Mouse (Mus musculus): Measurements from ENCODE around the gene Tmem248.

Gene Tmem248

GRCm38 (mm10) chr5:130191865-130192264, 25.0 kb upstream of the Tmem248 start:
- DNase-seq (ENCODE audit: low read depth, low spot score): no peak
- Histone ChIP-seq H3K27me3 (ENCODE audit: control insufficient read depth, insufficient read depth, low read length, poor library complexity, severe bottlenecking) (no peaks in the 10 kb centered on the region), H3K36me3 (ENCODE audit: control insufficient read depth, insufficient read depth, low read length, poor library complexity, severe bottlenecking) (peaks cover 24% of the 10 kb centered on the region)

- DNase-seq (ENCODE audit: low read depth, low spot score): no peak
- peaks cover 26% of the 10 kb centered on the region for H3K36me3 ChIP-seq (ENCODE audit: control insufficient read depth, insufficient read depth, low read length, poor library complexity, severe bottlenecking)
These were observed 24.4 kb upstream of the Tmem248 start for GRCm38 (mm10) chr5:130192356-130192944.

GRCm38 (mm10) chr5:130193760-130194159, 23.1 kb upstream of the Tmem248 start:
- no peak for DNase-seq (ENCODE audit: low read depth, low spot score)
- Histone ChIP-seq H3K36me3 (ENCODE audit: control insufficient read depth, insufficient read depth, low read length, poor library complexity, severe bottlenecking) (peaks cover 22% of the 10 kb centered on the region), H3K27me3 (ENCODE audit: control insufficient read depth, insufficient read depth, low read length, poor library complexity, severe bottlenecking) (no peaks in the 10 kb centered on the region)

More at GRCm38 (mm10) chr5:130192356-130192944, 24.4 kb upstream of the Tmem248 start:
- no peaks in the 10 kb centered on the region for H3K27me3 ChIP-seq (ENCODE audit: control insufficient read depth, insufficient read depth, low read length, poor library complexity, severe bottlenecking)

GRCm38 (mm10) chr5:130196307-130196706, 20.6 kb upstream of the Tmem248 start:
- DNase-seq (ENCODE audit: low read depth, low spot score): no peak
- no peaks in the 10 kb centered on the region for H3K27me3 ChIP-seq (ENCODE audit: control insufficient read depth, insufficient read depth, low read length, poor library complexity, severe bottlenecking)
- peaks cover 16% of the 10 kb centered on the region; the same call in 1 of the 2 replicates for H3K36me3 ChIP-seq (ENCODE audit: control insufficient read depth, insufficient read depth, low read length, poor library complexity, severe bottlenecking)

- H3K27me3 ChIP-seq (ENCODE audit: control insufficient read depth, insufficient read depth, low read length, poor library complexity, severe bottlenecking): no peaks in the 10 kb centered on the region
- no peak for DNase-seq (ENCODE audit: low read depth, low spot score)
These were observed 19.4 kb upstream of the Tmem248 start for GRCm38 (mm10) chr5:130197454-130197853.

GRCm38 (mm10) chr5:130197981-130198380, 18.9 kb upstream of the Tmem248 start:
- H3K36me3 ChIP-seq (ENCODE audit: control insufficient read depth, insufficient read depth, low read length, poor library complexity, severe bottlenecking): peaks cover 12% of the 10 kb centered on the region; the same call in 1 of the 2 replicates
- no peaks in the 10 kb centered on the region for H3K27me3 ChIP-seq (ENCODE audit: control insufficient read depth, insufficient read depth, low read length, poor library complexity, severe bottlenecking)
- no peak for DNase-seq (ENCODE audit: low read depth, low spot score)

More at GRCm38 (mm10) chr5:130197454-130197853, 19.4 kb upstream of the Tmem248 start:
- peaks cover 14% of the 10 kb centered on the region; the same call in 1 of the 2 replicates for H3K36me3 ChIP-seq (ENCODE audit: control insufficient read depth, insufficient read depth, low read length, poor library complexity, severe bottlenecking)

GRCm38 (mm10) chr5:130200233-130201029, 16.4 kb upstream of the Tmem248 start:
- no peaks in the 10 kb centered on the region for H3K27me3 ChIP-seq (ENCODE audit: control insufficient read depth, insufficient read depth, low read length, poor library complexity, severe bottlenecking)
- H3K36me3 ChIP-seq (ENCODE audit: control insufficient read depth, insufficient read depth, low read length, poor library complexity, severe bottlenecking): peaks cover 10% of the 10 kb centered on the region; the same call in 1 of the 2 replicates
- DNase-seq (ENCODE audit: low read depth, low spot score): no peak

- no peak for DNase-seq (ENCODE audit: low read depth, low spot score)
- Histone ChIP-seq H3K36me3 (ENCODE audit: control insufficient read depth, insufficient read depth, low read length, poor library complexity, severe bottlenecking) (peaks cover 9% of the 10 kb centered on the region; the same call in 1 of the 2 replicates), H3K27me3 (ENCODE audit: control insufficient read depth, insufficient read depth, low read length, poor library complexity, severe bottlenecking) (no peaks in the 10 kb centered on the region)
These were observed 12.9 kb upstream of the Tmem248 start for GRCm38 (mm10) chr5:130203948-130204347.

GRCm38 (mm10) chr5:130204560-130204959, 12.3 kb upstream of the Tmem248 start:
- no peaks in the 10 kb centered on the region for H3K27me3 ChIP-seq (ENCODE audit: control insufficient read depth, insufficient read depth, low read length, poor library complexity, severe bottlenecking)
- peak; percentile 30 for DNase-seq (ENCODE audit: low read depth, low spot score)
- H3K36me3 ChIP-seq (ENCODE audit: control insufficient read depth, insufficient read depth, low read length, poor library complexity, severe bottlenecking): peaks cover 11% of the 10 kb centered on the region

- H3K36me3 ChIP-seq (ENCODE audit: control insufficient read depth, insufficient read depth, low read length, poor library complexity, severe bottlenecking): peaks cover 8% of the 10 kb centered on the region
- no peaks in the 10 kb centered on the region for H3K27me3 ChIP-seq (ENCODE audit: control insufficient read depth, insufficient read depth, low read length, poor library complexity, severe bottlenecking)
- DNase-seq (ENCODE audit: low read depth, low spot score): no peak
These were observed 11.3 kb upstream of the Tmem248 start for GRCm38 (mm10) chr5:130205441-130206023.

- Histone ChIP-seq H3K36me3 (ENCODE audit: control insufficient read depth, insufficient read depth, low read length, poor library complexity, severe bottlenecking) (peaks cover 15% of the 10 kb centered on the region), H3K27me3 (ENCODE audit: control insufficient read depth, insufficient read depth, low read length, poor library complexity, severe bottlenecking) (no peaks in the 10 kb centered on the region)
- DNase-seq (ENCODE audit: low read depth, low spot score): no peak
These were observed 9.6 kb upstream of the Tmem248 start for GRCm38 (mm10) chr5:130207299-130207698.

GRCm38 (mm10) chr5:130212956-130213355, 3.9 kb upstream of the Tmem248 start:
- no peaks in the 10 kb centered on the region for H3K27me3 ChIP-seq (ENCODE audit: control insufficient read depth, insufficient read depth, low read length, poor library complexity, severe bottlenecking)
- peaks cover 14% of the 10 kb centered on the region for H3K36me3 ChIP-seq (ENCODE audit: control insufficient read depth, insufficient read depth, low read length, poor library complexity, severe bottlenecking)
- no peak for DNase-seq (ENCODE audit: low read depth, low spot score)

- no peak for DNase-seq (ENCODE audit: low read depth, low spot score)
- Histone ChIP-seq H3K27me3 (ENCODE audit: control insufficient read depth, insufficient read depth, low read length, poor library complexity, severe bottlenecking) (no peaks in the 10 kb centered on the region), H3K36me3 (ENCODE audit: control insufficient read depth, insufficient read depth, low read length, poor library complexity, severe bottlenecking) (peaks cover 3% of the 10 kb centered on the region; the same call in 1 of the 2 replicates)
These were observed 525 bp downstream of the Tmem248 start for GRCm38 (mm10) chr5:130217406-130217805.

GRCm38 (mm10) chr5:130218336-130218735, 1.5 kb downstream of the Tmem248 start:
- Histone ChIP-seq H3K27me3 (ENCODE audit: control insufficient read depth, insufficient read depth, low read length, poor library complexity, severe bottlenecking) (no peaks in the 10 kb centered on the region), H3K36me3 (ENCODE audit: control insufficient read depth, insufficient read depth, low read length, poor library complexity, severe bottlenecking) (0 out of 2 replicates have a peak, but pooled peaks cover 3% of the 10 kb centered on the region)
- DNase-seq (ENCODE audit: low read depth, low spot score): no peak

- no peak for DNase-seq (ENCODE audit: low read depth, low spot score)
- Histone ChIP-seq H3K27me3 (ENCODE audit: control insufficient read depth, insufficient read depth, low read length, poor library complexity, severe bottlenecking) (no peaks in the 10 kb centered on the region), H3K36me3 (ENCODE audit: control insufficient read depth, insufficient read depth, low read length, poor library complexity, severe bottlenecking) (no peaks in the 10 kb centered on the region)
These were observed 4.4 kb downstream of the Tmem248 start for GRCm38 (mm10) chr5:130221316-130221715.
